Mouse (Mus musculus) ovary, postnatal 14 days (tissue): Measurements from ENCODE around the gene Cyp2w1.

Source experiments
- DNase-seq: peaks from one replicate; pipeline ENCODE4 v3.0.0; 2022; ENCODE audit warnings: low spot score

Cyp2w1 gene

GRCm38 (mm10) chr5:139352317-139352716 is at the start of gene Cyp2w1:
TSS of gene Cyp2w1 (plus strand) at chr5:139352617.
- DNase-seq, result no peak

- no peak for DNase-seq
Observed at GRCm38 (mm10) chr5:139303646-139304061, 48.8 kb upstream of the Cyp2w1 start.

GRCm38 (mm10) chr5:139309946-139310345 is 42.5 kb upstream of the Cyp2w1 start:
- DNase-seq, result no peak

- DNase-seq, result no peak
Observed at GRCm38 (mm10) chr5:139310477-139310876, 41.9 kb upstream of the Cyp2w1 start.

- no peak for DNase-seq
Observed at GRCm38 (mm10) chr5:139311822-139312221, 40.6 kb upstream of the Cyp2w1 start.

- no peak for DNase-seq
Observed at GRCm38 (mm10) chr5:139313536-139313935, 38.9 kb upstream of the Cyp2w1 start.

GRCm38 (mm10) chr5:139314941-139315642 is 37.3 kb upstream of the Cyp2w1 start:
- no peak for DNase-seq

- no peak for DNase-seq
Observed at GRCm38 (mm10) chr5:139316982-139317675, 35.3 kb upstream of the Cyp2w1 start.

GRCm38 (mm10) chr5:139317751-139318504 is 34.5 kb upstream of the Cyp2w1 start:
- DNase-seq, result no peak

GRCm38 (mm10) chr5:139320424-139320823 is 32.0 kb upstream of the Cyp2w1 start:
- DNase-seq, result no peak

- DNase-seq, result no peak
Observed at GRCm38 (mm10) chr5:139321331-139321730, 31.1 kb upstream of the Cyp2w1 start.

- no peak for DNase-seq
Observed at GRCm38 (mm10) chr5:139323260-139323924, 29.0 kb upstream of the Cyp2w1 start.

- DNase-seq, result no peak
Observed at GRCm38 (mm10) chr5:139324045-139324491, 28.3 kb upstream of the Cyp2w1 start.

- DNase-seq, result no peak
Observed at GRCm38 (mm10) chr5:139324691-139325394, 27.6 kb upstream of the Cyp2w1 start.

GRCm38 (mm10) chr5:139325395-139325966 is 26.9 kb upstream of the Cyp2w1 start, which contains the start of gene Adap1:
TSS of gene Adap1 (minus strand) at chr5:139325622.
- no peak for DNase-seq

GRCm38 (mm10) chr5:139326111-139326696 is 26.2 kb upstream of the Cyp2w1 start:
- DNase-seq, result no peak

GRCm38 (mm10) chr5:139326986-139327633 is 25.3 kb upstream of the Cyp2w1 start:
- no peak for DNase-seq

GRCm38 (mm10) chr5:139327634-139328020 is 24.8 kb upstream of the Cyp2w1 start:
- no peak for DNase-seq

GRCm38 (mm10) chr5:139330766-139331165 is 21.7 kb upstream of the Cyp2w1 start:
- no peak for DNase-seq

GRCm38 (mm10) chr5:139331742-139332141 is 20.7 kb upstream of the Cyp2w1 start:
- peak; percentile 94 for DNase-seq
